Comparison of ENCODE assay signal across 10 mouse cellular contexts in genomic region chr7:45491264-45491663, GRCm38 (mm10). TPM values are rescaled to one million over a fixed set of nuclear protein-coding genes. Genes with fewer than 3 reads are reported as not detected.
DNase-seq lines count a peak whose midpoint lies in the region; ATAC-seq and TF ChIP-seq lines count a peak whose summit lies in the region.
"Had no signal": no experiment of that assay in that cellular context is flagged by ENCODE, and none has a peak within 500 bp of the region (broad histone marks: within the 10 kb centered on the region; RNA-seq: fewer than 3 reads in every experiment).

No protein-coding gene starts in this region.

- 3% methylated on average over 3 of the region's 3 CpGs for WGBS in small intestine, adult 2 months
- 30% methylated on average over 3 of the region's 3 CpGs for WGBS in forebrain, embryonic 15.5 days

- no peak overlapping the region for H3K9ac ChIP-seq in forebrain, embryonic 15.5 days (replicated peaks)

- no peak overlapping the region for H3K4me3 ChIP-seq in small intestine, adult 2 months (ENCODE audit: low read depth, low read length)
- H3K4me3 ChIP-seq in forebrain, embryonic 15.5 days, result no peak overlapping the region

- H3K36me3 ChIP-seq in small intestine, adult 2 months (ENCODE audit: control insufficient read depth, insufficient read depth, low read length), result peaks cover 33% of the 10 kb centered on the region
- peaks cover 28% of the 10 kb centered on the region for H3K36me3 ChIP-seq in forebrain, embryonic 15.5 days

- no peak overlapping the region for H3K4me2 ChIP-seq in forebrain, embryonic 15.5 days (replicated peaks)

- H3K27me3 ChIP-seq in small intestine, adult 2 months (ENCODE audit: control insufficient read depth, insufficient read depth, low read length), result no peaks in the 10 kb centered on the region
- H3K27me3 ChIP-seq in forebrain, embryonic 15.5 days, result no peaks in the 10 kb centered on the region

- no peak for TF ChIP-seq CTCF in small intestine, adult 2 months (IDR thresholded peaks at IDR 0.05; ENCODE audit: extremely low read depth, insufficient read length, insufficient replicate concordance, low read depth, low read length)

- no peaks in the 10 kb centered on the region for H3K9me3 ChIP-seq in forebrain, embryonic 15.5 days

- peak; percentile 44 to 51 for DNase-seq in lung, adult 18-20 months
- no peak for DNase-seq in lung, postnatal 14 days
- peak; percentile 42 for DNase-seq in c-Kit-positive CD71-positive TER-119-negative erythroid progenitor cells, embryonic 14.5 days (ENCODE audit: low read depth)
- peak; percentile 65 to 69 for DNase-seq in kidney, postnatal 25 days
- DNase-seq in embryo, embryonic 9.5 days (ENCODE audit: extremely low spot score), result no peak

- peaks cover 8% of the 10 kb centered on the region for H3K4me1 ChIP-seq in small intestine, adult 2 months (ENCODE audit: control insufficient read depth, insufficient read depth, insufficient read length, low read length)
- H3K4me1 ChIP-seq in forebrain, embryonic 15.5 days, result peaks cover 16% of the 10 kb centered on the region

- no peak for ATAC-seq in forebrain, embryonic 15.5 days (replicated peaks)
- no peak for ATAC-seq in monocyte, adult 5-6 weeks (replicated peaks; ENCODE audit: insufficient number of reproducible peaks, low FRiP score, low TSS enrichment, poor library complexity, severe bottlenecking)

- TF ChIP-seq POLR2A in small intestine, adult 2 months (IDR thresholded peaks at IDR 0.05; ENCODE audit: low read depth, low read length), result no peak

- H3K27ac ChIP-seq in small intestine, adult 2 months (ENCODE audit: insufficient read depth, low read depth, low read length), result 0 out of 2 replicates have a peak overlapping the region, but pooled peaks have one; percentile 5
- no peak overlapping the region for H3K27ac ChIP-seq in forebrain, embryonic 15.5 days (replicated peaks)

RNA-seq across cellular contexts. Expression of gene Dhdh, which starts 2.7 kb away (rescaled TPM):
- polyA plus RNA-seq in small intestine, adult 2 months (2012; rRNA removed), result 0.34 and 0.41 TPM in 2 replicates
- 2.3 and 2.6 TPM in 2 replicates for polyA plus RNA-seq in forebrain, embryonic 15.5 days (2015; fragmentation: Nextera tagmentation; extraction: Ambion mirVana)
- 7.0 to 8.3 TPM (median 7.5 TPM) in 3 replicates for total RNA-seq in monocyte, adult 5-6 weeks (2017)

RNA-seq across cellular contexts. Expression of gene Gm45808, which starts 4.7 kb away (rescaled TPM):
- polyA plus RNA-seq in small intestine, adult 2 months (2012; rRNA removed), result 0.23 TPM in 1 of 2 replicates, not detected in the other
- polyA plus RNA-seq in forebrain, embryonic 15.5 days (2015; fragmentation: Nextera tagmentation; extraction: Ambion mirVana), result not detected in 2 replicates
- not detected in 3 replicates for total RNA-seq in monocyte, adult 5-6 weeks (2017)
- polyA plus RNA-seq: large intestine, adult 2 months; neural tube, embryonic 14.5 days had no signal

RNA-seq across cellular contexts. Expression of gene Tulp2, which starts 9.6 kb away (rescaled TPM):
- 0.09 TPM in 1 of 2 replicates, not detected in the other for polyA plus RNA-seq in small intestine, adult 2 months (2012; rRNA removed)
- polyA plus RNA-seq in forebrain, embryonic 15.5 days (2015; fragmentation: Nextera tagmentation; extraction: Ambion mirVana), result 0.14 and 0.18 TPM in 2 replicates
- total RNA-seq in monocyte, adult 5-6 weeks (2017), result 3.2 TPM in 1 of 3 replicates, not detected in the others

RNA-seq across cellular contexts. Expression of gene Nucb1, which starts 18.9 kb away (rescaled TPM):
- 143 and 456 TPM in 2 replicates for polyA plus RNA-seq in small intestine, adult 2 months (2012; rRNA removed)
- 95.0 and 95.7 TPM in 2 replicates for polyA plus RNA-seq in forebrain, embryonic 15.5 days (2015; fragmentation: Nextera tagmentation; extraction: Ambion mirVana)
- 128 to 251 TPM (median 142 TPM) in 3 replicates for total RNA-seq in monocyte, adult 5-6 weeks (2017)

RNA-seq across cellular contexts. Expression of gene Bax, which starts 24.6 kb away (rescaled TPM):
- 57.1 and 105 TPM in 2 replicates for polyA plus RNA-seq in small intestine, adult 2 months (2012; rRNA removed)
- polyA plus RNA-seq in forebrain, embryonic 15.5 days (2015; fragmentation: Nextera tagmentation; extraction: Ambion mirVana), result 288 and 289 TPM in 2 replicates
- total RNA-seq in monocyte, adult 5-6 weeks (2017), result 36.4 to 55.8 TPM (median 38.5 TPM) in 3 replicates

Comparison
In these comparisons a context has a peak if more than half of its experiments do, and no peak if none do; other contexts are left out.
1. DNase-seq: peak in lung, adult 18-20 months (2 of 2), c-Kit-positive CD71-positive TER-119-negative erythroid progenitor cells, embryonic 14.5 days (single experiment) and kidney, postnatal 25 days (2 of 2); none in lung, postnatal 14 days (single experiment) and embryo, embryonic 9.5 days (single experiment).